Mouse (Mus musculus) heart, adult 2 months (tissue): ENCODE measurements at regions not wholly inside any gene's neighbourhood (a gene's known extent, or its start where the extent isn't known, plus 50 kb on each side); places are given as distances from the start of the nearest gene placed in this dataset.

Experiments
- EP300 ChIP-seq: fragments of 200-500 bp; IDR thresholded peaks from 2 replicates; pipeline ENCODE4 v1.6.1; 2011; ENCODE audit warnings: low read depth, low read length, control low read depth; ENCODE audit not compliant: insufficient read depth
- POLR2A ChIP-seq: fragments of 200-500 bp; IDR thresholded peaks from 2 replicates; pipeline ENCODE4 v1.6.1; 2011; ENCODE audit warnings: mild to moderate bottlenecking, low read depth, low read length, control low read depth; ENCODE audit not compliant: insufficient read depth

DNA sequence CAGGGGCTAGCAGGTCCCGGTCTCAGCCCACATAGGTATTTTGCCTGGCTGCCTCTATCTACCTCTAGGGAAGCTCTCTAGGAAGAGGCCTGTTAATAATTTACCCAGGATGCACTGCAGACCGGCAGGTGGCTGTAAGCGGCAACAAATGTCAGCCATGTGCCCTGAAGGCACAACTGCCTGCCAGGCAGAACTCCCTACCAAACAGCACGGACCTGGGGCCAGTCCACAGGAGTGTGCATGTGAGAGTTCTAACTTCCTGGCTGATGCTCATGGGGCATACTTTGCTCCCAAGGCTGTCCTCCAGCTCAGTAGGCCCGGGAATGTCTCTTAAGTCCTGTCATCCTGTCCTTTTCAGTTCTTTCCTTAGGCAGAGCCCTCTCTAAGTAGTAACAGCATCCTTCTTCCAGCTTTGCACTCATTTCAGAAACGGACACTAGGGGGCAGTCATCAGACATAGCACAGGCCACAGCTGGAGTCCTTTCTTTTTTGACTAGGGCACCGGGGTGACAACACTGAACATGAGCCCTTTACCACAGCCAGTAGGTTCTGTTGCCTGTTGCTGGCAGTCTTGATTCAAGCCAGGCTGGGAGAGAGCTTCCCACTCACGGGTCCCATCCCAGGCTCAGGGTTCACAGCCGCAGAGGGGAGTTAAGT is 128.9 kb downstream of the Syk start:
- TF ChIP-seq EP300 = peak; percentile 56; the same call in 1 of the 2 replicates
- TF ChIP-seq POLR2A = no peak
